Mouse (Mus musculus) erythroblast, embryonic 14.5 days (primary cell): Measurements from ENCODE around the gene Use1. TPM values are rescaled to one million over a fixed set of nuclear protein-coding genes. Genes with fewer than 3 reads are reported as not detected.

Experiments used
- H3K27me3 ChIP-seq: 2 replicates; pipeline ENCODE4 v1.6.1; 2012; ENCODE audit warnings: inconsistent platforms; ENCODE audit not compliant: control insufficient read depth
- H3K36me3 ChIP-seq: 2 replicates; pipeline ENCODE4 v1.6.1; 2012; ENCODE audit warnings: mild to moderate bottlenecking, inconsistent platforms; ENCODE audit not compliant: control insufficient read depth
- H3K4me1 ChIP-seq: 2 replicates; pipeline ENCODE4 v1.6.1; 2012; ENCODE audit warnings: inconsistent platforms; ENCODE audit not compliant: control insufficient read depth
- H3K4me3 ChIP-seq: replicated peaks from 2 replicates; pipeline ENCODE3; 2012; ENCODE audit warnings: moderate library complexity, mild to moderate bottlenecking, inconsistent platforms
- H3K9me3 ChIP-seq: 2 replicates; pipeline ENCODE4 v1.6.1; 2012; ENCODE audit warnings: low read length, inconsistent platforms, mixed read lengths; ENCODE audit not compliant: control insufficient read depth
- GATA1 ChIP-seq: IDR thresholded peaks from 2 replicates; pipeline ENCODE4 v1.6.1; 2012; ENCODE audit warnings: low read length, inconsistent platforms, mixed read lengths
- TAL1 ChIP-seq: IDR thresholded peaks from 3 replicates; pipeline ENCODE4 v1.6.1; 2012; ENCODE audit warnings: low read length, inconsistent platforms, mixed read lengths
- polyA plus RNA-seq: library from polyadenylated mRNA; stranded (reverse); fragments of >175 nt; gene quantifications from 2 replicates; pipeline ENCODE4 v1.2.3, GENCODE M21; 2012

Gene Use1
- polyA plus RNA-seq, 1 experiment, result 16.3 TPM

GRCm38 (mm10) chr8:71395071-71395470, 28.4 kb downstream of the Use1 start:
- no peak overlapping the region for H3K4me3 ChIP-seq
- H3K4me1 ChIP-seq, result peaks cover 35% of the 10 kb centered on the region
- no peaks in the 10 kb centered on the region for H3K9me3 ChIP-seq
- peaks cover 20% of the 10 kb centered on the region for H3K36me3 ChIP-seq
- no peaks in the 10 kb centered on the region for H3K27me3 ChIP-seq
- TF ChIP-seq GATA1 (no peak), TAL1 (no peak)

- Histone ChIP-seq H3K36me3 (peaks cover 24% of the 10 kb centered on the region), H3K4me3 (peak within 1 kb of the TSS; percentile 70), H3K4me1 (peaks cover 35% of the 10 kb centered on the region), H3K9me3 (no peaks in the 10 kb centered on the region), H3K27me3 (no peaks in the 10 kb centered on the region)
- TF ChIP-seq TAL1, result no peak
- no peak for TF ChIP-seq GATA1
Observed at GRCm38 (mm10) chr8:71395629-71396028, 29.0 kb downstream of the Use1 start, which contains the start of gene Ushbp1. Gene Ushbp1 (minus strand): TSS chr8:71395802.

- Histone ChIP-seq H3K9me3 (no peaks in the 10 kb centered on the region), H3K27me3 (no peaks in the 10 kb centered on the region), H3K4me1 (peaks cover 35% of the 10 kb centered on the region), H3K36me3 (peaks cover 32% of the 10 kb centered on the region), H3K4me3 (peak within 1 kb of the TSS; percentile 70)
- no peak for TF ChIP-seq TAL1
- TF ChIP-seq GATA1, result no peak
Observed at GRCm38 (mm10) chr8:71396639-71397305, 30.1 kb downstream of the Use1 start, which contains the start of gene Babam1. Gene Babam1 (plus strand): TSS chr8:71396861.

GRCm38 (mm10) chr8:71397701-71398100, 31.1 kb downstream of the Use1 start:
- H3K36me3 ChIP-seq, result peaks cover 36% of the 10 kb centered on the region
- TF ChIP-seq GATA1 (no peak), TAL1 (no peak)
- H3K4me1 ChIP-seq, result peaks cover 35% of the 10 kb centered on the region
- H3K4me3 ChIP-seq, result peak overlapping the region; percentile 70
- H3K27me3 ChIP-seq, result no peaks in the 10 kb centered on the region
- H3K9me3 ChIP-seq, result no peaks in the 10 kb centered on the region

GRCm38 (mm10) chr8:71400826-71401225, 34.2 kb downstream of the Use1 start:
- peaks cover 57% of the 10 kb centered on the region for H3K36me3 ChIP-seq
- peaks cover 39% of the 10 kb centered on the region for H3K4me1 ChIP-seq
- no peak for TF ChIP-seq TAL1
- no peak for TF ChIP-seq GATA1

GRCm38 (mm10) chr8:71401454-71401853, 34.8 kb downstream of the Use1 start:
- H3K27me3 ChIP-seq, result no peaks in the 10 kb centered on the region
- no peak overlapping the region for H3K4me3 ChIP-seq
- TF ChIP-seq GATA1 (no peak), TAL1 (no peak)
- no peaks in the 10 kb centered on the region for H3K9me3 ChIP-seq
- H3K4me1 ChIP-seq, result peaks cover 37% of the 10 kb centered on the region
- peaks cover 58% of the 10 kb centered on the region for H3K36me3 ChIP-seq

More at GRCm38 (mm10) chr8:71400826-71401225, 34.2 kb downstream of the Use1 start:
- no peak overlapping the region for H3K4me3 ChIP-seq
- H3K9me3 ChIP-seq, result no peaks in the 10 kb centered on the region
- no peaks in the 10 kb centered on the region for H3K27me3 ChIP-seq

- TF ChIP-seq GATA1 (no peak), TAL1 (no peak)
- Histone ChIP-seq H3K4me3 (no peak overlapping the region), H3K4me1 (peaks cover 41% of the 10 kb centered on the region), H3K9me3 (no peaks in the 10 kb centered on the region), H3K27me3 (no peaks in the 10 kb centered on the region), H3K36me3 (peaks cover 68% of the 10 kb centered on the region)
Observed at GRCm38 (mm10) chr8:71402446-71402964, 35.9 kb downstream of the Use1 start.

- H3K9me3 ChIP-seq, result no peaks in the 10 kb centered on the region
- no peak overlapping the region for H3K4me3 ChIP-seq
- H3K27me3 ChIP-seq, result no peaks in the 10 kb centered on the region
- peaks cover 69% of the 10 kb centered on the region for H3K36me3 ChIP-seq
- no peak for TF ChIP-seq GATA1
- no peak for TF ChIP-seq TAL1
- peaks cover 44% of the 10 kb centered on the region for H3K4me1 ChIP-seq
Observed at GRCm38 (mm10) chr8:71403107-71403885, 36.6 kb downstream of the Use1 start.

- peaks cover 69% of the 10 kb centered on the region for H3K36me3 ChIP-seq
- H3K4me3 ChIP-seq, result no peak overlapping the region
Observed at GRCm38 (mm10) chr8:71404011-71404410, 37.4 kb downstream of the Use1 start.

More at GRCm38 (mm10) chr8:71404011-71404410, 37.4 kb downstream of the Use1 start:
- no peak for TF ChIP-seq GATA1
- no peak for TF ChIP-seq TAL1
- Histone ChIP-seq H3K4me1 (peaks cover 45% of the 10 kb centered on the region), H3K9me3 (no peaks in the 10 kb centered on the region), H3K27me3 (no peaks in the 10 kb centered on the region)
